Mouse (Mus musculus): Measurements from ENCODE around the gene Nprl2. TPM values are rescaled to one million over a fixed set of nuclear protein-coding genes. Genes with fewer than 3 reads are reported as not detected.

The Nprl2 gene
- polyA plus RNA-seq, 1 experiment from 2014 or later: 8.5 TPM

- Histone ChIP-seq H3K4me1 (ENCODE audit: insufficient read depth) (peaks cover 37% of the 10 kb centered on the region), H3K4me3 (ENCODE audit: low read depth, low read length) (no peak overlapping the region), H3K27me3 (ENCODE audit: insufficient read depth, low read length) (0 out of 2 replicates have a peak, but pooled peaks cover 3% of the 10 kb centered on the region), H3K36me3 (replicated peaks; ENCODE audit: insufficient read depth, low read length) (peaks cover 3% of the 10 kb centered on the region; the same call in 1 of the 2 replicates), H3K9ac (replicated peaks) (no peak overlapping the region), H3K4me2 (ENCODE audit: low read depth, low read length) (no peak overlapping the region), H3K9me3 (ENCODE audit: low read length) (no peaks in the 10 kb centered on the region), H3K27ac (ENCODE audit: low read depth) (no peak overlapping the region)
- DNase-seq: peak; percentile 85
- TF ChIP-seq CTCF (IDR thresholded peaks at IDR 0.05; ENCODE audit: low read depth) (peak; percentile 97), EP300 (IDR thresholded peaks at IDR 0.05; ENCODE audit: low read depth) (no peak)
- WGBS (ENCODE audit: insufficient replicate concordance): 10% methylated on average over 3 of the region's 3 CpGs
- ATAC-seq: no peak
These were observed 3.6 kb downstream of the Nprl2 start for GRCm38 (mm10) chr9:107545602-107546001.

- Histone ChIP-seq H3K4me1 (ENCODE audit: insufficient read depth) (peaks cover 43% of the 10 kb centered on the region), H3K27ac (ENCODE audit: low read depth) (0 out of 2 replicates have a peak within 1 kb of the TSS, but pooled peaks have one; percentile 1)
- peak; percentile 60 for ATAC-seq
These were observed 5.0 kb downstream of the Nprl2 start, which contains the start of gene Zmynd10 for GRCm38 (mm10) chr9:107547026-107547425. Zmynd10 (plus strand) TSS chr9:107547298.

GRCm38 (mm10) chr9:107547957-107548356, 5.9 kb downstream of the Nprl2 start:
- 0 out of 2 replicates have a peak, but pooled peaks cover 10% of the 10 kb centered on the region for H3K27me3 ChIP-seq (ENCODE audit: insufficient read depth, low read length)
- no peaks in the 10 kb centered on the region for H3K9me3 ChIP-seq (ENCODE audit: low read length)
- H3K9ac ChIP-seq (replicated peaks): no peak overlapping the region
- peaks cover 43% of the 10 kb centered on the region for H3K4me1 ChIP-seq (ENCODE audit: insufficient read depth)
- H3K4me2 ChIP-seq (ENCODE audit: low read depth, low read length): no peak overlapping the region
- WGBS (ENCODE audit: insufficient replicate concordance): 73% methylated on average over 5 of the region's 5 CpGs
- no peak overlapping the region for H3K4me3 ChIP-seq (ENCODE audit: low read depth, low read length)
- TF ChIP-seq CTCF (IDR thresholded peaks at IDR 0.05; ENCODE audit: low read depth): no peak
- no peak for TF ChIP-seq EP300 (IDR thresholded peaks at IDR 0.05; ENCODE audit: low read depth)
- ATAC-seq (no peak), DNase-seq (no peak)
- H3K27ac ChIP-seq (ENCODE audit: low read depth): no peak overlapping the region
- H3K36me3 ChIP-seq (replicated peaks; ENCODE audit: insufficient read depth, low read length): peaks cover 3% of the 10 kb centered on the region; the same call in 1 of the 2 replicates

More at GRCm38 (mm10) chr9:107547026-107547425, 5.0 kb downstream of the Nprl2 start, which contains the start of gene Zmynd10:
- TF ChIP-seq CTCF (IDR thresholded peaks at IDR 0.05; ENCODE audit: low read depth): no peak
- TF ChIP-seq EP300 (IDR thresholded peaks at IDR 0.05; ENCODE audit: low read depth): no peak
- peak within 1 kb of the TSS; percentile 4; the same call in 1 of the 2 replicates for H3K9ac ChIP-seq (replicated peaks)
- H3K4me3 ChIP-seq (ENCODE audit: low read depth, low read length): no peak within 1 kb of the TSS
- peak; percentile 90 for DNase-seq
- H3K9me3 ChIP-seq (ENCODE audit: low read length): no peaks in the 10 kb centered on the region
- peaks cover 3% of the 10 kb centered on the region; the same call in 1 of the 2 replicates for H3K36me3 ChIP-seq (replicated peaks; ENCODE audit: insufficient read depth, low read length)
- H3K27me3 ChIP-seq (ENCODE audit: insufficient read depth, low read length): 0 out of 2 replicates have a peak, but pooled peaks cover 7% of the 10 kb centered on the region
- 3% methylated on average over 20 of the region's 20 CpGs for WGBS (ENCODE audit: insufficient replicate concordance)
- peak within 1 kb of the TSS; percentile 57 for H3K4me2 ChIP-seq (ENCODE audit: low read depth, low read length)

GRCm38 (mm10) chr9:107548820-107549219, 6.8 kb downstream of the Nprl2 start:
- WGBS (ENCODE audit: insufficient replicate concordance): 86% methylated on average over 10 of the region's 10 CpGs
- no peak overlapping the region for H3K4me2 ChIP-seq (ENCODE audit: low read depth, low read length)
- no peaks in the 10 kb centered on the region for H3K9me3 ChIP-seq (ENCODE audit: low read length)
- DNase-seq (no peak), ATAC-seq (no peak)
- TF ChIP-seq EP300 (IDR thresholded peaks at IDR 0.05; ENCODE audit: low read depth) (no peak), CTCF (IDR thresholded peaks at IDR 0.05; ENCODE audit: low read depth) (no peak)
- H3K4me3 ChIP-seq (ENCODE audit: low read depth, low read length): no peak overlapping the region
- peaks cover 51% of the 10 kb centered on the region for H3K4me1 ChIP-seq (ENCODE audit: insufficient read depth)
- 0 out of 2 replicates have a peak, but pooled peaks cover 10% of the 10 kb centered on the region for H3K27me3 ChIP-seq (ENCODE audit: insufficient read depth, low read length)
- no peak overlapping the region for H3K27ac ChIP-seq (ENCODE audit: low read depth)
- peaks cover 3% of the 10 kb centered on the region; the same call in 1 of the 2 replicates for H3K36me3 ChIP-seq (replicated peaks; ENCODE audit: insufficient read depth, low read length)
- H3K9ac ChIP-seq (replicated peaks): no peak overlapping the region

- Histone ChIP-seq H3K9me3 (ENCODE audit: low read length) (no peaks in the 10 kb centered on the region), H3K4me1 (ENCODE audit: insufficient read depth) (peaks cover 55% of the 10 kb centered on the region), H3K4me3 (ENCODE audit: low read depth, low read length) (no peak overlapping the region), H3K9ac (replicated peaks) (no peak overlapping the region), H3K36me3 (replicated peaks; ENCODE audit: insufficient read depth, low read length) (peaks cover 3% of the 10 kb centered on the region; the same call in 1 of the 2 replicates), H3K4me2 (ENCODE audit: low read depth, low read length) (no peak overlapping the region), H3K27ac (ENCODE audit: low read depth) (no peak overlapping the region), H3K27me3 (ENCODE audit: insufficient read depth, low read length) (0 out of 2 replicates have a peak, but pooled peaks cover 10% of the 10 kb centered on the region)
- DNase-seq (no peak), ATAC-seq (no peak)
- TF ChIP-seq CTCF (IDR thresholded peaks at IDR 0.05; ENCODE audit: low read depth): no peak
- TF ChIP-seq EP300 (IDR thresholded peaks at IDR 0.05; ENCODE audit: low read depth): no peak
- 84% methylated on average over 20 of the region's 20 CpGs for WGBS (ENCODE audit: insufficient replicate concordance)
These were observed 7.5 kb downstream of the Nprl2 start for GRCm38 (mm10) chr9:107549297-107550074.

GRCm38 (mm10) chr9:107550491-107551116, 8.6 kb downstream of the Nprl2 start:
- Histone ChIP-seq H3K27me3 (ENCODE audit: insufficient read depth, low read length) (0 out of 2 replicates have a peak, but pooled peaks cover 10% of the 10 kb centered on the region), H3K36me3 (replicated peaks; ENCODE audit: insufficient read depth, low read length) (no peaks in the 10 kb centered on the region), H3K9ac (replicated peaks) (no peak overlapping the region), H3K9me3 (ENCODE audit: low read length) (no peaks in the 10 kb centered on the region), H3K4me1 (ENCODE audit: insufficient read depth) (peaks cover 55% of the 10 kb centered on the region), H3K4me2 (ENCODE audit: low read depth, low read length) (peak overlapping the region; percentile 88), H3K4me3 (ENCODE audit: low read depth, low read length) (peak overlapping the region; percentile 46; the same call in 1 of the 2 replicates), H3K27ac (ENCODE audit: low read depth) (0 out of 2 replicates have a peak overlapping the region, but pooled peaks have one; percentile 7)
- DNase-seq (peak; percentile 49), ATAC-seq (no peak)
- TF ChIP-seq CTCF (IDR thresholded peaks at IDR 0.05; ENCODE audit: low read depth): no peak
- WGBS (ENCODE audit: insufficient replicate concordance): 42% methylated on average over 23 of the region's 23 CpGs
